Mouse (Mus musculus) right cerebral cortex, adult 2 months (tissue): ENCODE data around the gene Serinc2.

ENCODE experiments used
- DNase-seq, 2 experiments: peaks; one replicate each; pipeline ENCODE4 v3.0.0; 2021 to 2022; ENCODE audit warnings: low spot score in 2 of 2

Serinc2 gene

DNA sequence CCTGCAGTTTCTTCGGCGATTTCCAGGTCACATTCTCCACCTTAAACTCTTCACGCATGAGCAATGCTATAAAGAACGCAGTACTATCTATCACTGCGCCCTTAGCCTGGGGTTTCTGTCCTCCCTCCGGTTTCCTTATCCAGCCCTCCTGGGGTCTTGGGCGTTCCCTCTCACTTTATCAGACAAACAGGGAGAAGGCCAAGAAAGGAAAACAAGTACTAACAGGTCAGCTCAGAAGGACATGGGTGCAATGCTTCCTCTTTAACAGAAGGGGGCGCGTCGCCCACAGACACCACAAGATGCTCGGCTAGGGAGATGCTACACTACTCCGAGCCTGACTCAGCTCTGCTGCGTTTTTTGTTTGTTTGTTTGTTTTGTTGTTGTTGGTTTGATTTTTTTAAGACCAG lies 18.1 kb upstream of the Serinc2 start:
- DNase-seq = no peak

DNA sequence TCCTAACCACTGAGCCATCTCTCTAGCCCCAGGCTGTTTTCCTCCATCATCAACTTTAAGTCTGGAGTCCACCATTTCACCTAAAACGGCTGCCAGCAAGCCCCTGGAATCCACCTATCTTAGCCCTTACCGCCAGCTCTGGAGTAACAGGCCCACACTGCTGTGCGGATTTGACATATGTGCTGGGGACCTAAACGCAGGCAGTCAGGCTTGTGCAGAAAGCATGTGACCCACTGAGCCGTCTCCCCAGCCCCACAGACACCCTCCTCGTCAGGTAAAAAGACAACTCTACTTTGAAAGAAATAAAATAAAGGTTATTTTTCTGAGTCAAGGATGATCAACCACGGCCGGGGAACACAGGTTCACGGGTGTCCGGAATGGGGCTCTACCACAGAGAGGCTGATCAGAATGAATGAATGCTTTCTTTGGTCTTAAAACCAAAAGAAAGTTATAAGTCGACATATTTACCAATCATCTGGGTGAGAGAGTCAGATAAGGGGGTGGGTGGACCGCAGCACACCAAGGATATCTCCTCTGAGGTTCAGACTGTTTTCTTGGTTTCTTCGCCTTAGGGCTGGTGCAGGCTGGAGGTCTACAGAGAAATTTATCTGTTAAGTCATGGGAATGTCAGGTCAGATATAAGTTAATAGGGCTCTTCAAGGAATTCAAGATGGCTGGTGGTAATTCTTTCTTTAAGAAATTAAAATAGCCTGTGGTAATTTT lies 17.4 kb upstream of the Serinc2 start:
- DNase-seq = no peak

DNA sequence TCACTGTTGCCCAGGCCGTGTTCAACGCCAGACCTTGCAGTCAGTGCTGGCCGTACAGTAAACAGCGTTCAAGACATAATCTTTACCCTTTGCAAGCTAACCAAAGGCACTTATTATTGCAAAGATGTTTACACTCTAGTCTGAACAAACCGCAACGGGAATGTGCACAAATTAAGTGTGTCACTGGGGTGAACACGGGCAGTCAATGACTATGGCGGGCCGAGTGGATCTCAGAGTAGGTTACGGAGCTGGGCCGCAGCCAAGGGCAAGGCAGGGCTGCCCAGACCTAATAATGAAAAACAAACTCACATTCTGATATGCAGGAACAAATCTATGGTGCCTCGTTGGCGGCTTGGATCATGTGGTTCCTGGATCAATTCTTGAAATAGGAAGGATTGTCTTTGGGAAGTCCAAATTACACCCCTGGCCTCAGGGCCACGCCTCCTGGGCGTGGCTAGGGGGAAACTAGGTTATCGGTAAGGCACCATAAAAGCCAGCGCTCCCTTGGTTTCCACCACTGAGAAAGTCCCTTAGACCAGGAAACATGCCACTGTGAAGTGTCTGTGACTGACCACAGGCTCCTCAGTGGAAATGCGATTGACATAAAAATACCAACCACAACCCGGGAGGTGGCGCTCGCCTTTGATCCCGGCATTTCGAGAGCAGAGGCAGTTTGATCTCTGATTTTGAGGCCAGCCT lies 16.2 kb upstream of the Serinc2 start:
- no peak for DNase-seq

- DNase-seq = no peak
Measured at GRCm38 (mm10) chr4:130294513-130294912, 15.5 kb upstream of the Serinc2 start.

GRCm38 (mm10) chr4:130292271-130292670 lies 13.3 kb upstream of the Serinc2 start:
- peak; percentile 79 to 81 for DNase-seq

GRCm38 (mm10) chr4:130289824-130290223 lies 10.8 kb upstream of the Serinc2 start:
- no peak for DNase-seq

- DNase-seq = no peak
Measured at GRCm38 (mm10) chr4:130286531-130286930, 7.5 kb upstream of the Serinc2 start.

DNA sequence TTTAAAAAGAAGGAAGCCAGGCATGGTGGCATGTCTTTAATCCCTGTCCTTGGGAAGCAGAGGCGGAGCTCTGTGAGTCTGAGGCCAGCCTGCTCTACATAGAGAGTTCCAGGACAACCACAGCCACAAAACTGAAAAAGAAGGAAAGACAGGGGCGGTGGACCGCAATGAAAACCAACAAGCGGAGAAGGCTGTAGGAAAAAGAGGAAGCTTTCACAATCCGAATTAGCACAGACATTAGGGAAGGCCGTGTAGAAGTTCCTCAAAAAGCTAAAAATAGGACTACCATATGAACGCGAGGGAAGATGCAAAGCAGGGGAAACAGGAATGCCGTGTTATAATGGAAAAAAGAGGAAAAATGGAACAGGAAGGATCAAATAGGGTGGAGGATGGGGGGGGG lies 4.8 kb upstream of the Serinc2 start:
- no peak for DNase-seq

DNA sequence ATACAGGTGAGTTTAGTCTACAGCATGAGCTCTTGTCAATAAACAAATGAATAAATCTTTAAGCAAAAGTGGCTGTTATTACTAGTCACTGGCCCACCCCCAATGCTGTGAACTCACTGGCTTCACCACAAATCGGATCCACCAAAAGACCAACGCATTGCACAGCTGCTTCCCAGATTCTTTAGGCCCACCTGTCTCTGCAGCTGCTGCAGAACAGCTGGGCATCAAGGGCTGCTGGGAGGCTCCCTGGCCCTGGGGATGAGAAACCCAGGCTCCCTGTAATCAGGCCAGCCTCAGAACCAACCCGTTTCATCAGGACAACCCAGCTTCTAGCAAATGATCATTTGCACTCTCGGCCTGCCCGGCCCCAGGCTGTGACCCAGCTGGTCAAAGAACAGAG lies 3.9 kb upstream of the Serinc2 start:
- DNase-seq = no peak

DNA sequence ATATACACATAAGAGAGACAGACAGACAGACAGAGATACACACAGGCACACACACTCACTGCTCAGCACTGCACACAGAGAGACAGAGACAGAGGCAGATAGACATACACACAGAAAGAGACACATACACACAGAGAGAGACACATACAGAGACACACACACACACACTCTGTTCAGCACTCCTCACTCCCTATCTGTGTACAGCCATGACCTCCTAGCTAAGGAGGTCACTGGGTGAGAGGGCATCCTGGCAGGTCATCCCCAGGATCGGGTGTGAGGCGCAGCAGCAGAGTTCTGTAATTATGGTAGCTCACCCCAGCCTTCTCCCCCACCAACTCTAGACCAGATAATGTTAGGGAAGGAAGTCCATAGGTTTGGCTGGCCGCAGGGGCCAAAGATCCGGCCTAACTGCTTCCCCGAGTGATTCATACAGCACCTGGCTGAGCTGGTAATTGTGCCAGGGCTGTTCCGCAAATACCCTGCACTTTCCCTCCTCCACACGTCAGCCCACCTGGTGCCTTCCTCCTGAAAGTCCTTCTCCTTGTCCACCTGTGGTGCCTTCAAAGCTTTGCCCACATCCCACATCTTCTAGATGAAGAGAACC lies 2.3 kb downstream of the Serinc2 start:
- DNase-seq = no peak

GRCm38 (mm10) chr4:130275823-130276105 lies 3.2 kb downstream of the Serinc2 start:
- no peak for DNase-seq

- no peak for DNase-seq
Measured at GRCm38 (mm10) chr4:130275016-130275822, 3.8 kb downstream of the Serinc2 start.

DNA sequence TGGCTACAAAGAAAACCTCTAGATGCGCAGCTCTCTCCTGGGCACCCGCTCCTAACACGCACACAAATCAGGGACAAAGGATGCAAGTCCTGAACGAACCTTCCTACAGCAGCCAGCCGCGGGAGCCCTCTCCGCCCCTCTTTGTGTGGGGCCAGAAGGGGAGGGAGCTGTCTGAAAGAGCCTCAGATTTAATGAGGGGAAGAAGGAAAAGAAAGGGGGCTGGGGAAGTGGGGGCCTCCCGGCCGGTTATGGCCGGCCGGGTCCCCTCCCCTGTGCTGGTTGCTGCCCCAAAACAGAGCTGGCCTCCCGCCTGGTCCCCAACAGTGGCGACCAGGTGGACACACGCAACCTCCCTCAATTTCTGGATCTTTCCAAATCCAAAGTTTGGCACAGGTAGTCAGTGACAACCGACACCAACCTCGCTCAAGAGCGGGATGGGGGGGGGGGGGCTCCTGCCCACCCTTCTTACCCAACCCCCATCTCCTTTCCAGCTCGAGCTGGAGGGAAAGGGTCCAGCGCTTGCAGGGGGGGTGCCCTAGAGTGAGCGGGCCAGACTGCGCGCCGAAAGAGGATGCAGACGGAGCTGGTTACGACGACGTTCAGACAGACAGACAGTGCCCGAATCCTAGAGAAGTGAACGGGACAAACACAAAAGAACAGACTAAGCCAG lies 4.5 kb downstream of the Serinc2 start:
- DNase-seq = no peak

DNA sequence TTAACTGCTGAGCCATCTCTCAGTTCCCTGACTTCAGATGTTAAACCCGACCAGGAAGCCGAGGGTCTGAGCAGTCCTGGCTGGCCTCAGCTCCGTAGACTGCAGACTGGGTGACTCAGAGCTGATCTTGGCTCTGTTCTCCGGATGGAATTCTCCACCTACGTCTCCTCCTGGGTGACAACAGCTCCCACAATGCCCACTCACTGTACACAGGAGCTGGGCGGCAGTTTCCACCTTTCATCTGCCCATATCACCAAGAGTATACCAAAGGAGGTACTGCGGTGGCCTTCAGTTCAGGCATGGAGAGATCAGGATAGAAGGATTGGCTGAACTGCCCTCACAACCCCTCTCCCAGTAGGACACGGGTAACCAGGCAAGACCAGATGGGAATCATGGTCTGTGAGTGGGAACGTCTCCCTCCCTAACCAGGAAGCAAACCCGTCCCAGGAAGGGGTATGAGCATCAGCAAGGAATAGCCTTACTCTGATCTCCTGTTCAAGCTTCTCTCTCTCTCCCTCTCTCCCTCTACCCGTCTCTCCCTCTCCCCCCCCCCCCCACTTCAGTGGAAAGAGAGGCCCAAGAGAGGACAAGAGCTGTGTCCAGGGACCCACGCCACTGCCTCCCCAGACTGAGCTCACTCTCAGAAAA lies 5.2 kb downstream of the Serinc2 start:
- DNase-seq = peak; percentile 70 to 73

GRCm38 (mm10) chr4:130270611-130271347 lies 8.2 kb downstream of the Serinc2 start:
- DNase-seq = peak; percentile 47 to 61

- peak; percentile 84 to 85 for DNase-seq
Measured at GRCm38 (mm10) chr4:130270089-130270488, 8.9 kb downstream of the Serinc2 start.

DNA sequence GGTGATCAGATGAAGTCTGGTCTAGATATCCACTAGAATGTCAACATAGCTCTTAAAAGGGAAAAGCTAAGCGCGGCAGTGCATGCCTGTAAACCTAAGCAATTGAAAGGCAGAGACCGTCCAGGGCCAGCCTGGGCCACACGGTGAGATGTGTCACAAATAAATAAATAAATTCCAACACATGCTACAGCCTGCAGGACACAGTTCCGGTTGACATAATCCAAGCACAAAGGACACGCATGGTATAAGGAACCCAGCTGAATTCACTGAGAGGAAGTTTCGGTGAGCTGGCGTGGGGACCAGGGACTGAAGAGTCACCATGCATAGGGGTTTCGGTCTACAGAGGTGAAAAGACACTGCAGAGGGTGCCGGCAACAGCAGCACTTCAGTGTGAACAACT lies 10.3 kb downstream of the Serinc2 start:
- DNase-seq = no peak

DNA sequence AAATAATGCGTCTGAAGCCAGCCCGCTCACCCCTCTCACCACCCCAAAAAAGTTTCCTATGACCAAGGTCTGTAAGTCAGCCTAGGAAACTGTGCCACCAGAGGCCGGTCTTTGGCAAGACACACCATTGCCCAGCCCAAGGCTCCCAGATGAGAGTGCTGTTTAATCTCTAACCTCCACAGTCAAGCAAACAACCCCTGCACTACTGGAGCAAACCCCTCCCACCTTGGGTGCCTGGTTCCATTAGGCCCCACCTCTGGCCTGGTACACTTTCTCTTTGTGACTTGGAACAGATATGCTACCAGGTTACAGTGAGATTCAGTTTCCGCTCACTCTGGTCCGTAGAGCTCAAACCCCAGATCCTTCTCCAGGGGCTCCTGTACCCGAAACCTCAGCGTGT lies 11.9 kb downstream of the Serinc2 start:
- DNase-seq = no peak

GRCm38 (mm10) chr4:130266601-130267000 lies 12.4 kb downstream of the Serinc2 start:
- DNase-seq = no peak

DNA sequence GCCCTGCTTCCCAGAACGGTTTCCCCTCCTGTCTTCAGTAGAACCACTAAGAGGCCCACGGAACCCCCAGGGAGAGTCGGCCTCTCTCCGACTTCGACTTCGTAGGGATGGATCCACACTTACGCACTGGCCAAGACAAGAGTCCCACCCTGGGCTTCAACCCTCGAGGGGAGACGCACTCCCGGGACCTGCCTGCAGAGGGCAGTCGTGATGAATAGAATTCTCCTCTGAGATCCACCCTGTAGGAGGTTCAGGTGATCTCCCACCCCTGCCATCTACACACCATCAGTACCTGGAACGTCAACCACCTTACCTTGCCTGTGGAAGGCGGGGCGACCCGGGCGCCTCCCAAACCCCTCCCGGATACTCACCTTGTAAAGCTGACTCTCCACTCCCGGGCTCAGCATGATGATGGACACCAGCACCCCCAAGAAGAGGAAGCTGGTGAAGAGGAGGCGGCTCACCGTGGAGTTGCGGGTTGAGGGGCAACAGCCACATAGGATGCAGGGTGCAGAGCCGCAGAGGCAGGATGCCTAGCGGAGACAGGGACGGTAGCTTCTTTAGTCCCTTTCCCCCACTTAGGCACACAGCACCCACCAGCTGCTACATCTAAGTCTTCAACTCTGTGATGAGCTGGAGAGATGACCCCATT lies 14.2 kb downstream of the Serinc2 start:
- DNase-seq = peak; percentile 68 to 71
